Mouse (Mus musculus): Measurements from ENCODE around the gene Usb1. TPM values are rescaled to one million over a fixed set of nuclear protein-coding genes. Genes with fewer than 3 reads are reported as not detected.

The Usb1 gene
- 27.6 and 28.0 TPM in 2 replicates for total RNA-seq (2015)
- total RNA-seq (2017), result 27.3 and 31.9 TPM in 2 replicates

- ATAC-seq (replicated peaks; ENCODE audit: poor library complexity), result peak; percentile 85
Observed at GRCm38 (mm10) chr8:95331720-95332436, at the start of gene Usb1, which contains the start of gene Zfp319. TSS of gene Usb1 (plus strand) at chr8:95332284. TSS of gene Zfp319 (minus strand) at chr8:95331950.

DNA sequence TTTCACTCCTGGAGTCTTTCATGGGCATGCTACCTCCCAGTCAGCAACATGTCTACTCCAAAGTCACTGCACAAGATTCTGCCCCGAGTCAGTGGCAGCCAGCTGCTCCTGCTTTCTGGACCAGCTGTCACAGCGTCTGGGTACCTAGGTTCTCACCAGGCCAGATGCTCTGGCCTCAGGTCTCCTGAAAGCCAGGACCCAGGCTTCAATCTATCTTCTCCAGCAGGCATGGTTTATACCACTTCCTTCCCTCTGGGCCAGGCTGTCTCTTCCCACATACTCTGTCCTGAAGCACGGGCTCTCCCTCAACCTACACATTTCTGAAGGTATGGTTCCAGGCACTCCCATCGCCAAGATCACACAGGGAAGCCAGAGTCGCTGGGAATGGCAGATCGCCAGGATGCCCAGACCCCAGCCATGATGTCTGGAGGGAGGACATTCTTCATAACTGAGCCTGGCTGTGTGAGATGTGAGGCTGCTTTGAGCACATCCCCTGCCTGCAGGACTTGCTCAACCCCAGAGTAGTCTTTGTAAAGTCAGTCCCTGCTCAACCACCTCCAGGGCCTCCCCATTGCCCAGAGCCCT, 42.9 kb upstream of the Usb1 start:
- ATAC-seq (replicated peaks; ENCODE audit: poor library complexity), result peak; percentile 35

DNA sequence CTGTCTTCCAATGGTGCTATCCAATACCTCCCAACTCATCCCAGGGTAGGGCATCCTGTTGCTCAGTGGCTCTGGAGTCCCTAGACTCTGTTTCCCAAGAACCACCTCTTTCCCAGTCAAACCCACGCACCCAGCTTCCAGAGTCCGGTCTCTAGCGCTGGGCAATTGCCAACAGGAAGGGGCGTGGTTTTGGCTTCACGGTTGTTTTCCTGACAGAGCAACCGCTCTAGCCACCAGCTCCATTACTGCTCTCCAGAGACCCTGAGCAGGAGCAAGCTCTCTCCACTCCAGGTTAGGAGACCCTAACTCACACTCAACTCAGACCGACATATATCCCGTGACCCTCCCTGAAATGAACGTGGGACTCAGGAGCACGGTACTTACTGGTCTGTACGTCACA, 38.9 kb upstream of the Usb1 start:
- peak; percentile 76 for ATAC-seq (replicated peaks; ENCODE audit: poor library complexity)

DNA sequence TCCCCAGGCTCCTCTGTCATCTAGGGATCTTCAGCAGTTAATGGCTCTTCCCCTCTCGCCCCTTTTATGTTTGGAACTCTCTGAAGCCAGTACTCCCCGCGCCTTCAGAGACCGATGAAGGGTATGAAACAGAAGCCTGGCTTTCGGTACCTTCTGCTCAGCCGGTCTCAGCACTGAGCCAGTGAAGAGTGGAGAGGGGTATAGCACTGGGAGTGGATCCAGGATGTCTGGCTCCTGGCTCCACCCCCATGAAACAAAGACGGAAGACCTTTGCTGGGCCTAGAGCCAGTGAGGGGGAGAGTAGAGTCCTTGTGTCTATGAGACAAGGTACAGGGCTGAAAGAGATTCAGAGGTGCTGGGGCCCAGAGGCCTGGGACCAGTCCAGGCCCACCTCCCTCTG, 38.2 kb upstream of the Usb1 start:
- ATAC-seq (replicated peaks; ENCODE audit: poor library complexity), result peak; percentile 69

DNA sequence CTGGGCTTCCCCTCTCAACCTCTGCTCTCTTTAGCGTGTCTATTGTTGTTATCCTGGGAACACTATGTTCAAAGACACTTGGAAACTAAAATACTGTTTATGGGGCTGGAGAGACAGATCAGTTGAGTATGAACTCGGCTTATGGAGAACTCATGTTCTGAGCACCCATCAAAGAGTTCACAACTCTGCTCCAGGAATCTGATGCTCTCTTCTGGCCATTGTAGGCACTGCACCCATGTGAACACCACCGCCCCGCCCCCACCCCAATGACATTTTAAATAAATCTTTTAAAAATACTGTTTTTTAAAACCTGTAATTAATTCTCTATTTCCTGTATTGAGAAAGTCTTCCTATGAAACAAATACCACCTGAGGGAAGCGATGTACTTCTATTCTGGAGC, 29.7 kb upstream of the Usb1 start:
- peak; percentile 98 for ATAC-seq (replicated peaks; ENCODE audit: poor library complexity)

DNA sequence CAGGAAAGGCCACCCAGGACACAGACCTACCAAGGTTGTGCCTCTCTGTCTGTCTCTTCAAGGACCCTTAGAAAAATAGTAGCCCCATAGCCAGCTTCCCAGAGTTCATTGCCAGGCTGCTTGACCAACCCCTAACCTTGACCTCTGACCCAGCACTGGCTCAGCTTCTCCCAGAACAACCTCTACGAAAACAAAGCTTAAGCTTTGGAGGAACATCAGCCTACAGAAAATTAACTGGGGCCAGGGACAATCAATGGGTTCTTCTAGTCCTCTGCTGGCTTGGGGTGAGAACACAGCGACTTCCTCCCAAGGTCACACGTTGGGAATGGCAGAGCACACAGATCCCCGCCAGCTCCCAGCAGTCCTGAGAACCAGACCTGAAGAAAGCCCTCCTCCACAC, 26.6 kb upstream of the Usb1 start:
- no peak for ATAC-seq (replicated peaks; ENCODE audit: poor library complexity)

DNA sequence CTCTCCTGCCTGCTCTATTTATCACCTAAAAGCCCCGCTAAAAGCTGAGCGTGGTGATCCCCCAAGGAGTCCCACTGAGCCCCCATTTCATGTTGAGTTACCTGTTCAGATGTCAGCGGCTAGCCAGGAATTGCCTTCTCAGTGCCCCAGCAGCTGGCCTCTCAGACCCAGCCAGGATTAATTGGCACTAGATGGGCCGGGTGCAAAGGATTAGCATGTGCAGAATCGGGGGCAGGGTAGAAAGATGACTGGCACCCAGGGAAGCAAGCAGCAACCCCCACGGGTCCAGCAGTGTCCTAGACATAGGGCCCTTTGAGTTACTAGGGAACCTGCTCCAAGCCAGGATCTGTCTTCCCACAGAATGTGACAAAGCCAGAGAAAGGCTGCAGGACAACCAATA, 25.7 kb upstream of the Usb1 start, which contains the start of gene Cngb1:
Gene Cngb1 (minus strand): TSS at position 155 of the 400 bp plus-strand sequence.
- ATAC-seq (replicated peaks; ENCODE audit: poor library complexity), result no peak

- ATAC-seq (replicated peaks; ENCODE audit: poor library complexity), result no peak
Observed at GRCm38 (mm10) chr8:95310342-95310970, 21.6 kb upstream of the Usb1 start, which contains the start of gene Tepp. TSS of gene Tepp (plus strand) at chr8:95310566.

DNA sequence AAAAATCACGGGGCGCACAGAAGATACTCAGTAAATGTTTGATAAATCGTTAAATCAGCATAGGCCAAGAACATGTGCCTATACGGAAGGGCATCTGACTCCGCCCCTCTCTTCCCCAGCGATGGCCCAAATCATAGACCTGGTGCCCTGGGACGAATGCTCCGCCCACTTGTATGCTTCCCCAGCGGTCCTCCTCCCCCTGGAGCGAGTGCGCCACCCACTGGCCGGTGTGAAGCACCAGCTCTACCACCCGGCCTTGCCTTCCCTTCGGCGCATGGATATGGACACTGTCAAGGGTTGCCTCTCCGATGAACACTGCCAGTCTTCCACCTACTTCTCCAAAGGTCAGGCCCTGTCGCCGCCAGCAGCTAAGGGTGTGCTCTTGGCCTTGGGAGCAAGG, 19.2 kb upstream of the Usb1 start:
- ATAC-seq (replicated peaks; ENCODE audit: poor library complexity), result peak; percentile 93

DNA sequence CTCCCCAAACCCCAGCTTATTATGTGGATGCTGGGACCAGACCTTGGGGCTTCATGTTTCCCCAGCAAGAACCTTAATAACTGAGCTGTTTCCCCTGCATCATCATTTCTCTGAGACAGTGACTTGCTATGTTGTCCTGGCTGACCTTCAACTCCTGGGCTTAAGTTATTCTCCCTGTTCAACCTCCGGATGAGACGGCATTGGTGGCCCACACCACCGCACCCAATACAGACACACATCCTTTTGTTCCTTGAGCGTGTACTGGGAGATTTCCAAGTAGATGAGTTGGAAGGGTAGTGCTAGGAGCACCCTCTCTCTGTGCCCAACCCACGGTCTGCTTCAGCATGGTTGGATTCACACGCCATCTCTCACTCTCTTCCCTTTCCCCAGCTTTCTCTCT, 18.2 kb upstream of the Usb1 start:
- ATAC-seq (replicated peaks; ENCODE audit: poor library complexity), result no peak

GRCm38 (mm10) chr8:95314707-95315106, 17.4 kb upstream of the Usb1 start:
- no peak for ATAC-seq (replicated peaks; ENCODE audit: poor library complexity)

GRCm38 (mm10) chr8:95315350-95315749, 16.7 kb upstream of the Usb1 start:
- ATAC-seq (replicated peaks; ENCODE audit: poor library complexity), result no peak

GRCm38 (mm10) chr8:95320224-95321139, 11.6 kb upstream of the Usb1 start:
- peak; percentile 90 for ATAC-seq (replicated peaks; ENCODE audit: poor library complexity)

- ATAC-seq (replicated peaks; ENCODE audit: poor library complexity), result no peak
Observed at GRCm38 (mm10) chr8:95323201-95323600, 8.9 kb upstream of the Usb1 start.

GRCm38 (mm10) chr8:95324646-95325045, 7.4 kb upstream of the Usb1 start:
- no peak for ATAC-seq (replicated peaks; ENCODE audit: poor library complexity)

- ATAC-seq (replicated peaks; ENCODE audit: poor library complexity), result no peak
Observed at GRCm38 (mm10) chr8:95326822-95327221, 5.3 kb upstream of the Usb1 start.

GRCm38 (mm10) chr8:95327866-95328465, 4.1 kb upstream of the Usb1 start:
- no peak for ATAC-seq (replicated peaks; ENCODE audit: poor library complexity)

DNA sequence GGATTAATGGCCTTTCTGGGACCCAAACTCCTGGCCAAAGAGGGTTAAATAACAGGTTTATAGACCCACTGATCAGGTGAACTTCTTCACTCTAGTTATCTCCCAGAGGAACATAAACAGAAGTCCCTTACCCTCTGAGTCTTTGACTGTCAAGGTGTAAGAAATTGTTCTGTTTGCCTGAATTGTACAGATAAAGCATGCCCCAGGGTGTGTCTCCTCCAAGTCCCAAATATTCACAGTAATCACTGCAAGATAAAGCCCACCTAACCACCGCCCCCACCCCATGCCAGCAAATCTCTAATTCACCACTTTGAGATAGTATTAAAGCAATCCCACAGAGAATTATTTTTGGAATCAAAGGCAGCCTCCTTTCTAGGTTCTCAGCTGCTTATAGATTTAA, 1.7 kb upstream of the Usb1 start:
- ATAC-seq (replicated peaks; ENCODE audit: poor library complexity), result no peak

GRCm38 (mm10) chr8:95331156-95331719, 846 bp upstream of the Usb1 start:
- peak; percentile 25 for ATAC-seq (replicated peaks; ENCODE audit: poor library complexity)

Data from megakaryocyte progenitor cell, adult 5-6 weeks (primary cell).